Mouse (Mus musculus): Measurements from ENCODE around the gene Krtap3-3. TPM values are rescaled to one million over a fixed set of nuclear protein-coding genes. Genes with fewer than 3 reads are reported as not detected.
"Not testable (repeated sequence)": the region's sequence is repeated elsewhere in the genome, so short reads cannot be mapped to it uniquely, and the experiment has no call there.

Gene Krtap3-3
- not detected in 2 replicates for polyA plus RNA-seq (2015; fragmentation: Nextera tagmentation; extraction: Ambion mirVana)

DNA sequence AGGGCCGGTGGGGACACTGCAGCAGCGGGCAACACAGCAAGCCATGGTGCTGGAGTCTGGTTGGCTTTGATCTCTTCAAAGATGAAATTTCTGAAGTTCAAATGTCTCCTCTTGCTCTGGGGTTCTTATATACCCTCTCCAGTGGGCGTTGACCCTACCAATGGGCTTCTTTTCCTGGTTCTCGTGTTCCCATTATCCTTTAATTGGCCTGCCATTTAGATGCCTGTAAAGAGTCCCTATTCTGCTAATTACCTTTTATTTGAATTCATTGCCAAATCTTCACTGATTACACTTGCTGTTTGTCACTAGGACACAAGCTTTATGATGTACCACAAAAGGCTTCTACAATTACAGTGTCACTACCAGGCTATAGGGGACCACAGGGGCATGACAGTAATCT lies at the start of gene Krtap3-3:
Krtap3-3 (minus strand) TSS at position 101 of the 400 bp plus-strand sequence.
- no peak for ATAC-seq
- no peak within 1 kb of the TSS for H3K27ac ChIP-seq
- 44% methylated on average over 4 of the region's 4 CpGs for WGBS
- 0 out of 2 replicates have a peak, but pooled peaks cover 7% of the 10 kb centered on the region for H3K27me3 ChIP-seq
- no peak within 1 kb of the TSS for H3K4me3 ChIP-seq
- H3K36me3 ChIP-seq (ENCODE audit: poor library complexity, severe bottlenecking): no peaks in the 10 kb centered on the region
- no peak within 1 kb of the TSS for H3K4me2 ChIP-seq
- peaks cover 4% of the 10 kb centered on the region; the same call in 1 of the 2 replicates for H3K4me1 ChIP-seq
- no peak within 1 kb of the TSS for H3K9ac ChIP-seq
- H3K9me3 ChIP-seq (replicated peaks): no peaks in the 10 kb centered on the region

DNA sequence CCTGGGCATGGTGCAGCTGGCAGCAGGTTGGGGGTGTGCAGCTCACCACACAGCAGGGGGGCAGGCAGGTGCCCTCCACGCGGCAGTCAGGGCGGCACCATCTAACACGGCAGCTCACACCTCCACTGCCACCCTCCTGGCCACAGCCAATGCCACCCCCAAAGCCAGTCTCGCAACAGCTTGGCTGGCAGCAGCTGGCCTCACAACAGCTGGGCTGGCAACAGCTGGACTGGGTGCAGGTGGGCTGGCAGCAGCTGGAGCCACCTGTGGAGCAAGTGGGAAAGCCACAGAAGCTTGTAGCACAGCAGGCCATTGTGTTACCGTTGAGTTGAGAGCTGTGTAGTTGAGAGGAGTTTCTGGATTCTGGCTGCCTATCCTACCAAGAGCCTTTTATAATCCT lies 47.1 kb upstream of the Krtap3-3 start, which contains the start of gene Krtap9-3:
Krtap9-3 (minus strand) TSS at position 364 of the 400 bp plus-strand sequence.
- not testable (repeated sequence) for H3K9me3 ChIP-seq (replicated peaks); H3K9ac ChIP-seq; H3K27me3 ChIP-seq; ATAC-seq; H3K27ac ChIP-seq; H3K4me2 ChIP-seq; H3K4me3 ChIP-seq; H3K36me3 ChIP-seq (ENCODE audit: poor library complexity, severe bottlenecking); H3K4me1 ChIP-seq
- 76% methylated on average over 6 of the region's 6 CpGs for WGBS

DNA sequence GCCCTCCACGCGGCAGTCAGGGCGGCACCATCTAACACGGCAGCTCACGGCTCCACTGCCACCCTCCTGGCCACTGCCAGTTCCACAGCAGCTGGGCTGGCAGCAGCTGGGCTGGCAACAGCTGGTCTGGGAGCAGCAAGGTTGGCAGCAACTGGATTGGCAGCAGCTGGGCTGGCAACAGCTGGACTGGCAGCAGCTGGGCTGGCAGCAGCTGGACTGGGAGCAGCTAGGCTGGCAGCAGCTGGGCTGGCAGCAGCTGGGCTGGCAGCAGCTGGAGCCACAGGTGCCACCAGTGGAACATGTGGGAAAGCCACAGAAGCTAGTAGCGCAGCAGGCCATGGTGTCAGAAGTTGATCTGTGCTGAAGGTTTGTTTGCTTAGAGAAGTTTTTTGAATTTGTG lies 40.3 kb upstream of the Krtap3-3 start, which contains the start of gene Krtap1-3:
Krtap1-3 (minus strand) TSS at position 359 of the 400 bp plus-strand sequence.
- Histone ChIP-seq H3K9me3 (replicated peaks) (no peaks in the 10 kb centered on the region), H3K4me2 (no peak within 1 kb of the TSS), H3K4me1 (no peaks in the 10 kb centered on the region), H3K36me3 (ENCODE audit: poor library complexity, severe bottlenecking) (no peaks in the 10 kb centered on the region), H3K27ac (no peak within 1 kb of the TSS), H3K27me3 (no peaks in the 10 kb centered on the region), H3K9ac (no peak within 1 kb of the TSS), H3K4me3 (no peak within 1 kb of the TSS)
- 90% methylated on average over 6 of the region's 6 CpGs for WGBS
- no peak for ATAC-seq

DNA sequence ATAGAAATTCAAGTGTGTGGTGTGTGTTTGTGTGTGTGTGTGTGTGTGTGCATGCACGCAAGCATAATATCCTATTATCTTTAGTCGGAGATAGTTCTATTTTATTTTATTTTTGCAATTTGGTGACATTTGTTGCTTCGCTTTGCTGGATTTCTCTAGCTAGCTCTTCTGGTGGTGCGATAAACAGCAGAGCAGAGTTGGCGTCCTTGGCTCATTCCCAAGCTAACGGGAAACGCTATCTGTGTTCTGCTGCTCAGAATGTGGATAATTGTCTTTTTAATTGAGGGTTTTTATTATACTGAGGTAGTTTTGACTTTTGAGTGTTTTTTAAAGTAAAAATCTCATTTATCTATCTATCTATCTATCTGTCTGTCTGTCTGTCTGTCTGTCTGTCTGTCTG lies 34.4 kb upstream of the Krtap3-3 start:
- WGBS: 85% methylated on average over 7 of the region's 7 CpGs
- H3K27ac ChIP-seq: no peak overlapping the region
- ATAC-seq: no peak

DNA sequence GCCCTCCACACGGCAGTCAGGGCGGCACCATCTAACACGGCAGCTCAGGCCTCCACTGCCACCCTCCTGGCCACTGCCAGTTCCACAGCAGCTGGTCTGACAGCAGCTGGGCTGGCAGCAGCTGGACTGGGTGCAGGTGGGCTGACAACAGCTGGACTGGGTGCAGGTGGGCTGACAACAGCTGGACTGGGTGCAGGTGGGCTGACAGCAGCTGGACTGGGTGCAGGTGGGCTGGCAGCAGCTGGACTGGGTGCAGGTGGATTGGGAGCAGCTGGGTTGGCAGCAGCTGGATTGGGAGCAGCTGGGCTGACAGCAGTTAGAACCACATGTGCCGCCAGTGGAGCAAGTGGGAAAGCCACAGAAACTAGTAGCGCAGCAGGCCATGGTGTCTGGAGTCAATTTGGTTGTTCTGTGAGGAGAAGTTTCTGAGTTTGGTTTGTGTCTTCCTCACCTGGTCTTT lies 32.6 kb upstream of the Krtap3-3 start, which contains the start of gene Krtap1-4:
Krtap1-4 (minus strand) TSS at position 410 of the 460 bp plus-strand sequence.
- Histone ChIP-seq H3K36me3 (ENCODE audit: poor library complexity, severe bottlenecking) (no peaks in the 10 kb centered on the region), H3K27me3 (no peaks in the 10 kb centered on the region), H3K27ac (no peak within 1 kb of the TSS), H3K4me2 (no peak within 1 kb of the TSS), H3K9ac (no peak within 1 kb of the TSS), H3K4me1 (no peaks in the 10 kb centered on the region), H3K4me3 (no peak within 1 kb of the TSS), H3K9me3 (replicated peaks) (no peaks in the 10 kb centered on the region)
- WGBS: 93% methylated on average over 5 of the region's 5 CpGs
- no peak for ATAC-seq

More for the DNA sequence above, 34.4 kb upstream of the Krtap3-3 start:
- Histone ChIP-seq H3K36me3 (ENCODE audit: poor library complexity, severe bottlenecking) (no peaks in the 10 kb centered on the region), H3K4me3 (no peak overlapping the region), H3K27me3 (no peaks in the 10 kb centered on the region), H3K4me1 (no peaks in the 10 kb centered on the region), H3K9ac (no peak overlapping the region), H3K4me2 (no peak overlapping the region), H3K9me3 (replicated peaks) (no peaks in the 10 kb centered on the region)

DNA sequence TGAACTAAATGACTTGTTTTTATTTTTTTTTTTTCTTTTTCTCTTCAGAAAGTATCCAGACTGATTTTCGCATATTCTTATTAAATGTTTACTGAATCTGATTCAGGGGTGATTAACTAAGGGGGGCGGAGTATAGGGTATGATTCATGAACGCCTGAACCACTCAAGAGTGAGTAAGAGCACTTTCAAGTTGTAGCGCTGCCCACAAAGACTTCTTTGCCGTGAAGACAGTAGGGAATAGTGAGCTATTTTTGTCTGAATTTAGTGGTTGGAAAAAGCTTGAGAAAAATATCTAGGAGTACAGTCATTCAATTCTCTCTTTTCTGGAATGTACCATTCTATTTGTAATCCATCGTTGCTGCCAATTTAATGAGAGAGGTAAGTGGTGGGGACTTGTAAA lies 30.9 kb upstream of the Krtap3-3 start:
- Histone ChIP-seq H3K4me2 (no peak overlapping the region), H3K9me3 (replicated peaks) (no peaks in the 10 kb centered on the region), H3K4me3 (no peak overlapping the region), H3K4me1 (no peaks in the 10 kb centered on the region), H3K9ac (no peak overlapping the region), H3K27ac (no peak overlapping the region), H3K36me3 (ENCODE audit: poor library complexity, severe bottlenecking) (no peaks in the 10 kb centered on the region), H3K27me3 (no peaks in the 10 kb centered on the region)
- ATAC-seq: no peak
- 80% methylated on average over 6 of the region's 6 CpGs for WGBS

DNA sequence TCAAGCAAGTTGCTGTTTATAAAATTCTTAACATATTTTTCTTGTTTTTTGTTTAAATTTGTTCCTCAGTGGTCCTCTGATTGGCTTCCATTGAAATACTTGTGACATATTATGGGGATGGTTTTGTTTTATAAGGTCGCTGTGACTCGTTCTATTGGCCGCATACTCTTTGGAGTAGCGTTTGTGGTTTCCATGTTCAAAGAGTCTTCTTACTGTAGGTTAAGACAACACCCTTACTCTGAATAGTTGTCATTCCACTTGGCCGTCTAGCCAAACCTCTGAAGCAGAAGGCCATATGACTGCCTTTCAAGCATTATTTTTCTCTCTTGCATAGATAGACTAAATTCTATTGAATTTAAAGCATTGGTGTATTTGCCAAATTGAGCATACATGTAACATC lies 30.4 kb upstream of the Krtap3-3 start:
- WGBS: 88% methylated on average over 5 of the region's 5 CpGs
- Histone ChIP-seq H3K4me2 (no peak overlapping the region), H3K4me3 (no peak overlapping the region), H3K9ac (no peak overlapping the region), H3K36me3 (ENCODE audit: poor library complexity, severe bottlenecking) (no peaks in the 10 kb centered on the region), H3K9me3 (replicated peaks) (no peaks in the 10 kb centered on the region), H3K27ac (no peak overlapping the region), H3K27me3 (no peaks in the 10 kb centered on the region), H3K4me1 (no peaks in the 10 kb centered on the region)
- no peak for ATAC-seq

DNA sequence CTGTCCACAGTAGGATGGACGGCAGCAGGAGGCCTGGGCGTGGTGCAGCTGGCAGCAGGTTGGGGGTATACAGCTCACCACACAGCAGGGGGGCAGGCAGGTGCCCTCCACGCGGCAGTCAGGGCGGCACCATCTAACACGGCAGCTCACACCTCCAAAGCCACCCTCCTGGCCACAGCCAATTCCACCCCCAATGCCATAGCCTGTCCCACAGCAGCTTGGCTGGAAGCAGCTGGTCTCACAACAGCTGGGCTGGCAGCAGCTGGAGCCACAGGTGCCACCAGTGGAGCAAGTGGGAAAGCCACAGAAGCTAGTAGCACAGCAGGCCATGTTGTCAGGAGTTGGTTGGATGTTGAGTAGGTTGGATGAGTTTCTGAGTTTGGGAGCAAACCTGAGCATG lies 30.0 kb upstream of the Krtap3-3 start, which contains the start of gene Krtap1-5:
Krtap1-5 (minus strand) TSS at position 381 of the 400 bp plus-strand sequence.
- Histone ChIP-seq H3K4me2 (no peak within 1 kb of the TSS), H3K36me3 (ENCODE audit: poor library complexity, severe bottlenecking) (no peaks in the 10 kb centered on the region), H3K9ac (no peak within 1 kb of the TSS), H3K4me3 (no peak within 1 kb of the TSS), H3K4me1 (no peaks in the 10 kb centered on the region), H3K27me3 (no peaks in the 10 kb centered on the region), H3K27ac (no peak within 1 kb of the TSS), H3K9me3 (replicated peaks) (no peaks in the 10 kb centered on the region)
- ATAC-seq: no peak
- 89% methylated on average over 6 of the region's 6 CpGs for WGBS

DNA sequence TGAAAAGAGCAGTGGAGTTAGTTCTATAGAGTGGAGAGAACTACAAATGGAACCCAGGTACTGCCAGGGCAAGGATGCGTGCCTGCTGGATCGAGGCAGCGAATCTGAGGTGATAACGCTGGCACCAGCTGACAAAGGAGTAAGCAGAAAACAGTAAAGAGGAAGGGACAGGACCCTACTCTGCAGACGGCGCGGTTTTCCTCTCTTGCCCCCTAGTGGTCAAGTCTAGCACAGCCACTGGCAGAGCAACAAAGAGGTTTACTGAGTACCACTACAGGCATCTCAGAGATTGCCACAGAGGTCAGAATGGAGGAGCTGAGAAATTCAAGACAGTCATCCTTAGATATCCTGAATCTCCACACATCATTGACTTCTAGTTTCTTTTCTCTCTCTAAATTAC lies 23.4 kb upstream of the Krtap3-3 start:
- Histone ChIP-seq H3K9me3 (replicated peaks) (no peaks in the 10 kb centered on the region), H3K9ac (peak overlapping the region; percentile 53), H3K4me1 (no peaks in the 10 kb centered on the region), H3K36me3 (ENCODE audit: poor library complexity, severe bottlenecking) (no peaks in the 10 kb centered on the region), H3K27ac (no peak overlapping the region), H3K4me3 (peak overlapping the region; percentile 21; the same call in 1 of the 2 replicates), H3K27me3 (no peaks in the 10 kb centered on the region), H3K4me2 (peak overlapping the region; percentile 51)
- WGBS: 3% methylated on average over 7 of the region's 7 CpGs
- ATAC-seq: peak; percentile 83

DNA sequence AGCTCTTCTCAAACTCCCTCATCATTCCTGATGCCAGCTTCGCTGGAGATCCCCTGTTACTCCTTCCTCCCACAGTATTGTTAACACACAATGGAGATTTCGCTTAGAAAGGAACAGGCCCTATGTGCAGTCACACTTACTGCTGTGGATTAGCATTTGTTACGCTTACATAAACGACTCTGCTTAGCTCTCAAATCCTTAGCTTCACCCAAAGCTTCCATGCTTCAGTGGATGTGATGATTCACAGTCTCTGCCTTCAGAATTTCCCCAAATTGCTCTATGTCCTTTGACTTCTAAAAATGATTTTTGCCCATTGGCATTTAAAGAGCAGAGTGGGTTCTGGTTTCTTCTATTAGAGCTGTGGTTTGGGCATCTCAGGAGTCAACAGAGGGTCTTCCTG lies 22.5 kb upstream of the Krtap3-3 start:
- 23% methylated on average over 4 of the region's 4 CpGs for WGBS
- no peak for ATAC-seq
- Histone ChIP-seq H3K4me2 (no peak overlapping the region), H3K27me3 (no peaks in the 10 kb centered on the region), H3K4me1 (no peaks in the 10 kb centered on the region), H3K36me3 (ENCODE audit: poor library complexity, severe bottlenecking) (no peaks in the 10 kb centered on the region), H3K27ac (no peak overlapping the region), H3K9ac (no peak overlapping the region), H3K9me3 (replicated peaks) (no peaks in the 10 kb centered on the region), H3K4me3 (no peak overlapping the region)

DNA sequence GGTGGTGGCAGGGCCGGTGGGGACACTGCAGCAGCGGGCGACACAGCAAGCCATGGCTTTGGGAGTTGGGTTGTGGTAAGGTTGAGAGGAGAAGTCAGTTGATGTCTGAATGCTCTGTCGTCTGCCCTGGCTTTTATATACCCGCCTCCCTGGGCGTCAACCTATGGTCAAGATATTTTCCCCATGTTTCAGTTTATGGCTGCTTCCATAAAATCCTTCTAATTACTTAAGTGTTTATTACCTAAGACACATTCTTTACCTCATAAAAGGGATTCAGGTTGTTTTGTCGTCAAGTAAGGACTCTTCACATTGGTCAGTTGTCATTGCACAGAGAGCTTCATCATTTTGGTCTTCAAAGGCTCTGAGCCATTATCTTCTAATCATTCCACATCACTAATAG lies 15.9 kb upstream of the Krtap3-3 start, which contains the start of gene Krtap3-1:
Krtap3-1 (minus strand) TSS at position 101 of the 400 bp plus-strand sequence.
- no peak for ATAC-seq
- no peak within 1 kb of the TSS for H3K27ac ChIP-seq
- no peaks in the 10 kb centered on the region for H3K27me3 ChIP-seq
- no peaks in the 10 kb centered on the region for H3K4me1 ChIP-seq
- H3K36me3 ChIP-seq (ENCODE audit: poor library complexity, severe bottlenecking): no peaks in the 10 kb centered on the region
- H3K9ac ChIP-seq: no peak within 1 kb of the TSS
- no peak within 1 kb of the TSS for H3K4me2 ChIP-seq
- no peak within 1 kb of the TSS for H3K4me3 ChIP-seq
- no peaks in the 10 kb centered on the region for H3K9me3 ChIP-seq (replicated peaks)
- WGBS: 94% methylated on average over 7 of the region's 7 CpGs

DNA sequence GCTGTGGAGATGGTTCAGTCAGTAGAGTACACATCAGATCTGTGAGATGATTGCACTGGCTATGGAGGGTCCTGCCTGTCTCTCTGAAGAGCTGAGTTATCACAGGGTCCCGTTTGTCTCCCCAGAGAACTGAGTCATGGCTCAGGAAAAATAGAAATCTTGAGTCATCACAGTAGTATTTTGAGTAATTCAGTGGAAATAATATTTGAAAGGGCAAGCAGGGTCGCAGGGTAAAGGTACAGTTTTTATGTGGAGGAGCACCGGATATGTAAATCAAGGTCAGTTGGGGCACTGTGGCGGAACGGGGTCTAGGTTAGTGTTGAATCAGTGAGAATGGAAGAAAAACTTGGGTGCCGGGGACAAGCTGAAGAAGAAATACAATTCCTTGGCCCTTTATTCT lies 11.9 kb upstream of the Krtap3-3 start:
- no peak for ATAC-seq
- no peak overlapping the region for H3K27ac ChIP-seq
- WGBS: 86% methylated on average over 6 of the region's 6 CpGs
- H3K4me1 ChIP-seq: no peaks in the 10 kb centered on the region
- H3K9me3 ChIP-seq (replicated peaks): no peaks in the 10 kb centered on the region
- no peaks in the 10 kb centered on the region for H3K36me3 ChIP-seq (ENCODE audit: poor library complexity, severe bottlenecking)
- H3K27me3 ChIP-seq: no peaks in the 10 kb centered on the region
- H3K4me3 ChIP-seq: no peak overlapping the region
- H3K9ac ChIP-seq: no peak overlapping the region
- no peak overlapping the region for H3K4me2 ChIP-seq

DNA sequence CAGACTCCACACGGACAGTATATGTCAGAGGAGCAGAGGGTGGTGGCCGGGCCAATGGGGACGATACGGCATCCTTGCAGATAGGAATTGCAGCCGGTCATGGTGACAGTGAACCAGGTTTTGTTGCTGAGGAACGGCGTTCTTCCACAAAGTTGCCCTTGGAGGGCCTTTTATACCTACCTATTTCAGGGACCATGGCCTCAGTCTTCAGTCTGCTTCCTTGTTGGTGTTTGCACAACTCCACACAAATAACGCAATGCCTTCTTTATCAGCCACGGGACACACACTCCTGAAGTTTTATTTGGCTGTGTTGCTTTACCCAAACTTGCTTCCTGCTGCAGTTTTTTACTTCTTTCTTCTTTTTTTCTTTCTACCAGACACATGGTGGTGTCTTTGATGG lies 8.7 kb upstream of the Krtap3-3 start, which contains the start of gene Gm11939:
Gm11939 (minus strand) TSS at position 101 of the 400 bp plus-strand sequence.
- no peaks in the 10 kb centered on the region for H3K36me3 ChIP-seq (ENCODE audit: poor library complexity, severe bottlenecking)
- H3K27me3 ChIP-seq: no peaks in the 10 kb centered on the region
- no peaks in the 10 kb centered on the region for H3K9me3 ChIP-seq (replicated peaks)
- H3K4me1 ChIP-seq: no peaks in the 10 kb centered on the region
- WGBS: 91% methylated on average over 9 of the region's 9 CpGs
- H3K4me2 ChIP-seq: no peak within 1 kb of the TSS
- H3K27ac ChIP-seq: no peak within 1 kb of the TSS
- ATAC-seq: no peak
- H3K4me3 ChIP-seq: no peak within 1 kb of the TSS
- no peak within 1 kb of the TSS for H3K9ac ChIP-seq
